ENCODE assay signal across 11 mouse cellular contexts in the genomic region with DNA sequence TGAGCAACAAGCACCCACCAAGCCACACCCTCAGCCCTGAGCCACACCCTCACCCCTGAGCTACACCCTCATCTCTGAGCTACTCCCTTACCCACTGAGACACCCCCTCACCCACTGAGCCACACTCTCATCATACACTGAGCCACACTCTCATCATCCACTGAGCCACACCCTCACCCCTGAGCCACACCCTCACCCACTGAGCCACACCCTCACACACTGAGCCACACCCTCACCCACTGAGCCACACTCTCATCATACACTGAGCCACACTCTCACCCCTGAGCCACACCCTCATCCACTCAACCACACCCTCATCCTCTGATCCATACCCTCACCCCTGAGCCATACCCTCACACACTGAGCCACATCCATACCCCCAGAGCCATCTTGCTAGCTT. TPM values are rescaled to one million over a fixed set of nuclear protein-coding genes. Genes with fewer than 3 reads are reported as not detected.
DNase-seq lines count a peak whose midpoint lies in the region; ATAC-seq and TF ChIP-seq lines count a peak whose summit lies in the region.
"Had no signal": no experiment of that assay in that cellular context is flagged by ENCODE, and none has a peak within 500 bp of the region (broad histone marks: within the 10 kb centered on the region; RNA-seq: fewer than 3 reads in every experiment).

No protein-coding gene starts in this region.

- H3K4me1 ChIP-seq in heart, embryonic 10.5 days, result no peaks in the 10 kb centered on the region
- H3K4me1 ChIP-seq in midbrain, embryonic 13.5 days (replicated peaks), result no peaks in the 10 kb centered on the region
- H3K4me1 ChIP-seq in midbrain, embryonic 16.5 days (ENCODE audit: control insufficient read depth, insufficient read depth, low read length), result no peaks in the 10 kb centered on the region
- H3K4me1 ChIP-seq in stomach, embryonic 16.5 days (ENCODE audit: control insufficient read depth, insufficient read depth, low read length), result no peaks in the 10 kb centered on the region

- no peak overlapping the region for H3K27ac ChIP-seq in heart, embryonic 10.5 days
- H3K27ac ChIP-seq in midbrain, embryonic 13.5 days, result no peak overlapping the region
- no peak overlapping the region for H3K27ac ChIP-seq in midbrain, embryonic 16.5 days (ENCODE audit: low read length)
- H3K27ac ChIP-seq in stomach, embryonic 16.5 days (ENCODE audit: low read length), result no peak overlapping the region
- no peak overlapping the region for H3K27ac ChIP-seq in left cerebral cortex, adult 2 months

- peak; percentile 73 for ATAC-seq in midbrain, embryonic 13.5 days
- ATAC-seq in midbrain, embryonic 16.5 days, result no peak
- ATAC-seq in stomach, embryonic 16.5 days (ENCODE audit: insufficient read depth, low FRiP score), result 0 out of 2 replicates have a peak, but pooled peaks have one; percentile 44

- no peaks in the 10 kb centered on the region for H3K9me3 ChIP-seq in heart, embryonic 10.5 days
- no peaks in the 10 kb centered on the region for H3K9me3 ChIP-seq in midbrain, embryonic 13.5 days
- H3K9me3 ChIP-seq in midbrain, embryonic 16.5 days (replicated peaks; ENCODE audit: control insufficient read depth, low read length, poor library complexity, severe bottlenecking), result no peaks in the 10 kb centered on the region
- H3K9me3 ChIP-seq in stomach, embryonic 16.5 days (replicated peaks; ENCODE audit: control insufficient read depth, low read length), result no peaks in the 10 kb centered on the region

- H3K4me3 ChIP-seq in heart, embryonic 10.5 days, result no peak overlapping the region
- no peak overlapping the region for H3K4me3 ChIP-seq in midbrain, embryonic 13.5 days (replicated peaks)
- H3K4me3 ChIP-seq in midbrain, embryonic 16.5 days (ENCODE audit: low read depth, low read length), result no peak overlapping the region
- no peak overlapping the region for H3K4me3 ChIP-seq in stomach, embryonic 16.5 days (replicated peaks; ENCODE audit: low read length)
- no peak overlapping the region for H3K4me3 ChIP-seq in left cerebral cortex, adult 2 months

- H3K36me3 ChIP-seq in heart, embryonic 10.5 days, result no peaks in the 10 kb centered on the region
- H3K36me3 ChIP-seq in midbrain, embryonic 13.5 days, result no peaks in the 10 kb centered on the region
- H3K36me3 ChIP-seq in midbrain, embryonic 16.5 days (ENCODE audit: control insufficient read depth, insufficient read depth, low read length), result no peaks in the 10 kb centered on the region
- no peaks in the 10 kb centered on the region for H3K36me3 ChIP-seq in stomach, embryonic 16.5 days (ENCODE audit: control insufficient read depth, insufficient read depth, low read length)

- H3K27me3 ChIP-seq in heart, embryonic 10.5 days (ENCODE audit: insufficient read depth, poor library complexity, severe bottlenecking), result no peaks in the 10 kb centered on the region
- H3K27me3 ChIP-seq in midbrain, embryonic 13.5 days, result no peaks in the 10 kb centered on the region
- H3K27me3 ChIP-seq in midbrain, embryonic 16.5 days (ENCODE audit: control insufficient read depth, insufficient read depth, low read depth, low read length), result no peaks in the 10 kb centered on the region
- no peaks in the 10 kb centered on the region for H3K27me3 ChIP-seq in stomach, embryonic 16.5 days (ENCODE audit: control insufficient read depth, insufficient read depth, low read length)

- no peak overlapping the region for H3K9ac ChIP-seq in midbrain, embryonic 13.5 days (replicated peaks)
- no peak overlapping the region for H3K9ac ChIP-seq in midbrain, embryonic 16.5 days (ENCODE audit: low read depth, low read length)
- no peak overlapping the region for H3K9ac ChIP-seq in stomach, embryonic 16.5 days (ENCODE audit: low read length)

- DNase-seq in heart, adult 11 months, result peak; percentile 88
- DNase-seq in heart, embryonic 10.5 days (ENCODE audit: low spot score), result no peak
- DNase-seq in liver, result peak; percentile 33
- DNase-seq in frontal cortex, postnatal 10 days (ENCODE audit: low spot score in 2 of 2), result no peak
- no peak for DNase-seq in left cerebral cortex, adult 2 months (ENCODE audit: extremely low spot score in 1 of 2, low spot score in 2 of 2)
- DNase-seq: cerebellum, adult 9-11 months; kidney, adult 11 months had no signal

- H3K4me2 ChIP-seq in midbrain, embryonic 13.5 days (replicated peaks), result no peak overlapping the region
- no peak overlapping the region for H3K4me2 ChIP-seq in midbrain, embryonic 16.5 days (ENCODE audit: low read length)
- H3K4me2 ChIP-seq in stomach, embryonic 16.5 days (ENCODE audit: low read depth, low read length), result no peak overlapping the region

- TF ChIP-seq CTCF in left cerebral cortex, adult 2 months (IDR thresholded peaks at IDR 0.05), result no peak

- intact Hi-C loops in left cerebral cortex, adult 2 months (cut with DNase I), result no loop called here

RNA-seq across cellular contexts. Expression of a gene that starts 31.4 kb away (rescaled TPM):
- polyA plus RNA-seq in heart, embryonic 10.5 days (2016; fragmentation: Nextera tagmentation; extraction: Ambion mirVana), result 14.6 and 18.2 TPM in 2 replicates
- polyA plus RNA-seq in midbrain, embryonic 13.5 days (2015; fragmentation: Nextera tagmentation; extraction: Ambion mirVana), result 11.3 and 14.5 TPM in 2 replicates
- 12.1 and 13.4 TPM in 2 replicates for polyA plus RNA-seq in midbrain, embryonic 16.5 days (2015; fragmentation: Nextera tagmentation; extraction: Ambion mirVana)
- polyA plus RNA-seq in stomach, embryonic 16.5 days (2015; fragmentation: Nextera tagmentation; extraction: Ambion mirVana), result 9.4 and 11.4 TPM in 2 replicates
- 10 to 100 TPM; 13.0 to 16.9 TPM for total RNA-seq in left cerebral cortex, adult 2 months (2021)

RNA-seq across cellular contexts. Expression of a gene that starts 31.8 kb away (rescaled TPM):
- polyA plus RNA-seq in heart, embryonic 10.5 days (2016; fragmentation: Nextera tagmentation; extraction: Ambion mirVana), result 13.2 and 15.2 TPM in 2 replicates
- polyA plus RNA-seq in midbrain, embryonic 13.5 days (2015; fragmentation: Nextera tagmentation; extraction: Ambion mirVana), result 12.5 and 13.4 TPM in 2 replicates
- polyA plus RNA-seq in midbrain, embryonic 16.5 days (2015; fragmentation: Nextera tagmentation; extraction: Ambion mirVana), result 10.6 and 12.9 TPM in 2 replicates
- polyA plus RNA-seq in stomach, embryonic 16.5 days (2015; fragmentation: Nextera tagmentation; extraction: Ambion mirVana), result 15.1 and 15.4 TPM in 2 replicates
- total RNA-seq in left cerebral cortex, adult 2 months (2021), result 10 to 100 TPM; 15.5 to 21.8 TPM

RNA-seq across cellular contexts. Expression of a gene that starts 35.4 kb away (rescaled TPM):
- 0.10 and 0.13 TPM in 2 replicates for polyA plus RNA-seq in heart, embryonic 10.5 days (2016; fragmentation: Nextera tagmentation; extraction: Ambion mirVana)
- 2.2 and 2.5 TPM in 2 replicates for polyA plus RNA-seq in midbrain, embryonic 13.5 days (2015; fragmentation: Nextera tagmentation; extraction: Ambion mirVana)
- 2.8 and 3.3 TPM in 2 replicates for polyA plus RNA-seq in midbrain, embryonic 16.5 days (2015; fragmentation: Nextera tagmentation; extraction: Ambion mirVana)
- 0.10 and 0.21 TPM in 2 replicates for polyA plus RNA-seq in stomach, embryonic 16.5 days (2015; fragmentation: Nextera tagmentation; extraction: Ambion mirVana)
- 10 to 100 TPM in 1 of 2 experiments, 1 to 10 TPM in 1; 9.0 to 11.6 TPM for total RNA-seq in left cerebral cortex, adult 2 months (2021)
- polyA plus RNA-seq: liver, adult 2 months had no signal

Comparison
In these comparisons a context has a peak if more than half of its experiments do, and no peak if none do; other contexts are left out.
1. DNase-seq: peak in heart, adult 11 months (single experiment) and liver (single experiment); none in heart, embryonic 10.5 days (single experiment), frontal cortex, postnatal 10 days (0 of 2) and left cerebral cortex, adult 2 months (0 of 2).